Mouse (Mus musculus): ENCODE data around the gene Dpp6. TPM values are rescaled to one million over a fixed set of nuclear protein-coding genes. Genes with fewer than 3 reads are reported as not detected.

Gene Dpp6
- polyA plus RNA-seq, 1 experiment from 2014 or later, result 0.06 TPM

GRCm38 (mm10) chr5:27278120-27278645 is 461.2 kb downstream of the Dpp6 start:
- WGBS (ENCODE audit: insufficient replicate concordance), result 71% methylated on average over 10 of the region's 10 CpGs
- H3K9ac ChIP-seq (replicated peaks), result no peak overlapping the region
- no peak overlapping the region for H3K4me3 ChIP-seq (ENCODE audit: low read depth, low read length)
- H3K4me2 ChIP-seq (ENCODE audit: low read depth, low read length), result no peak overlapping the region
- DNase-seq, result no peak
- no peaks in the 10 kb centered on the region for H3K9me3 ChIP-seq (ENCODE audit: low read length)
- no peaks in the 10 kb centered on the region for H3K27me3 ChIP-seq (ENCODE audit: insufficient read depth, low read length)
- no peak overlapping the region for H3K27ac ChIP-seq (ENCODE audit: low read depth)
- H3K4me1 ChIP-seq (ENCODE audit: insufficient read depth), result no peaks in the 10 kb centered on the region
- ATAC-seq, result no peak
- TF ChIP-seq CTCF (IDR thresholded peaks at IDR 0.05; ENCODE audit: low read depth) (no peak), EP300 (IDR thresholded peaks at IDR 0.05; ENCODE audit: low read depth) (no peak)
- no peaks in the 10 kb centered on the region for H3K36me3 ChIP-seq (replicated peaks; ENCODE audit: insufficient read depth, low read length)

GRCm38 (mm10) chr5:27286876-27287275 is 469.9 kb downstream of the Dpp6 start:
- WGBS (ENCODE audit: insufficient replicate concordance), result 43% methylated on average over 4 of the region's 4 CpGs
- H3K36me3 ChIP-seq (replicated peaks; ENCODE audit: insufficient read depth, low read length), result no peaks in the 10 kb centered on the region
- ATAC-seq (no peak), DNase-seq (no peak)
- no peaks in the 10 kb centered on the region for H3K9me3 ChIP-seq (ENCODE audit: low read length)
- no peak overlapping the region for H3K4me2 ChIP-seq (ENCODE audit: low read depth, low read length)
- no peak for TF ChIP-seq CTCF (IDR thresholded peaks at IDR 0.05; ENCODE audit: low read depth)
- no peak for TF ChIP-seq EP300 (IDR thresholded peaks at IDR 0.05; ENCODE audit: low read depth)
- H3K27me3 ChIP-seq (ENCODE audit: insufficient read depth, low read length), result no peaks in the 10 kb centered on the region
- H3K27ac ChIP-seq (ENCODE audit: low read depth), result no peak overlapping the region
- H3K4me1 ChIP-seq (ENCODE audit: insufficient read depth), result no peaks in the 10 kb centered on the region
- no peak overlapping the region for H3K9ac ChIP-seq (replicated peaks)
- H3K4me3 ChIP-seq (ENCODE audit: low read depth, low read length), result no peak overlapping the region

GRCm38 (mm10) chr5:27291378-27291777 is 474.4 kb downstream of the Dpp6 start:
- Histone ChIP-seq H3K4me2 (ENCODE audit: low read depth, low read length) (no peak overlapping the region), H3K27ac (ENCODE audit: low read depth) (no peak overlapping the region), H3K27me3 (ENCODE audit: insufficient read depth, low read length) (no peaks in the 10 kb centered on the region), H3K9me3 (ENCODE audit: low read length) (no peaks in the 10 kb centered on the region), H3K4me1 (ENCODE audit: insufficient read depth) (no peaks in the 10 kb centered on the region), H3K9ac (replicated peaks) (no peak overlapping the region), H3K4me3 (ENCODE audit: low read depth, low read length) (no peak overlapping the region), H3K36me3 (replicated peaks; ENCODE audit: insufficient read depth, low read length) (no peaks in the 10 kb centered on the region)
- no peak for DNase-seq
- no peak for ATAC-seq
- WGBS (ENCODE audit: insufficient replicate concordance), result 74% methylated on average over 8 of the region's 8 CpGs
- TF ChIP-seq CTCF (IDR thresholded peaks at IDR 0.05; ENCODE audit: low read depth), result no peak
- no peak for TF ChIP-seq EP300 (IDR thresholded peaks at IDR 0.05; ENCODE audit: low read depth)

GRCm38 (mm10) chr5:27292236-27292635 is 475.2 kb downstream of the Dpp6 start:
- ATAC-seq (no peak), DNase-seq (no peak)
- Histone ChIP-seq H3K4me3 (ENCODE audit: low read depth, low read length) (no peak overlapping the region), H3K9me3 (ENCODE audit: low read length) (no peaks in the 10 kb centered on the region), H3K27me3 (ENCODE audit: insufficient read depth, low read length) (no peaks in the 10 kb centered on the region), H3K9ac (replicated peaks) (no peak overlapping the region), H3K27ac (ENCODE audit: low read depth) (no peak overlapping the region), H3K36me3 (replicated peaks; ENCODE audit: insufficient read depth, low read length) (no peaks in the 10 kb centered on the region), H3K4me1 (ENCODE audit: insufficient read depth) (no peaks in the 10 kb centered on the region), H3K4me2 (ENCODE audit: low read depth, low read length) (no peak overlapping the region)
- WGBS (ENCODE audit: insufficient replicate concordance), result 80% methylated on average over 7 of the region's 7 CpGs
- no peak for TF ChIP-seq EP300 (IDR thresholded peaks at IDR 0.05; ENCODE audit: low read depth)
- no peak for TF ChIP-seq CTCF (IDR thresholded peaks at IDR 0.05; ENCODE audit: low read depth)

GRCm38 (mm10) chr5:27304115-27304514 is 487.1 kb downstream of the Dpp6 start:
- TF ChIP-seq EP300 (IDR thresholded peaks at IDR 0.05; ENCODE audit: low read depth) (no peak), CTCF (IDR thresholded peaks at IDR 0.05; ENCODE audit: low read depth) (no peak)
- Histone ChIP-seq H3K27ac (ENCODE audit: low read depth) (no peak overlapping the region), H3K4me2 (ENCODE audit: low read depth, low read length) (no peak overlapping the region), H3K4me1 (ENCODE audit: insufficient read depth) (no peaks in the 10 kb centered on the region), H3K27me3 (ENCODE audit: insufficient read depth, low read length) (no peaks in the 10 kb centered on the region), H3K9ac (replicated peaks) (no peak overlapping the region), H3K36me3 (replicated peaks; ENCODE audit: insufficient read depth, low read length) (no peaks in the 10 kb centered on the region), H3K9me3 (ENCODE audit: low read length) (no peaks in the 10 kb centered on the region), H3K4me3 (ENCODE audit: low read depth, low read length) (no peak overlapping the region)
- 44% methylated on average over 2 of the region's 2 CpGs for WGBS (ENCODE audit: insufficient replicate concordance)
- no peak for DNase-seq
- ATAC-seq, result no peak

- Histone ChIP-seq H3K9ac (replicated peaks) (no peak overlapping the region), H3K36me3 (replicated peaks; ENCODE audit: insufficient read depth, low read length) (no peaks in the 10 kb centered on the region), H3K27ac (ENCODE audit: low read depth) (no peak overlapping the region), H3K9me3 (ENCODE audit: low read length) (no peaks in the 10 kb centered on the region), H3K27me3 (ENCODE audit: insufficient read depth, low read length) (no peaks in the 10 kb centered on the region), H3K4me1 (ENCODE audit: insufficient read depth) (no peaks in the 10 kb centered on the region), H3K4me3 (ENCODE audit: low read depth, low read length) (no peak overlapping the region), H3K4me2 (ENCODE audit: low read depth, low read length) (no peak overlapping the region)
- 74% methylated on average over 4 of the region's 4 CpGs for WGBS (ENCODE audit: insufficient replicate concordance)
- no peak for ATAC-seq
- DNase-seq, result no peak
- no peak for TF ChIP-seq CTCF (IDR thresholded peaks at IDR 0.05; ENCODE audit: low read depth)
- TF ChIP-seq EP300 (IDR thresholded peaks at IDR 0.05; ENCODE audit: low read depth), result no peak
Measured at GRCm38 (mm10) chr5:27306497-27307152, 489.6 kb downstream of the Dpp6 start.

All from liver, postnatal 0 days (tissue).